Mouse (Mus musculus) liver, postnatal 0 days (tissue): ENCODE results near the gene Zswim3.

Experiments used
- CTCF ChIP-seq: sonication (generic); IDR thresholded peaks from 2 replicates; pipeline ENCODE4 v1.5.1; 2016; ENCODE audit warnings: antibody characterized with exemption, low read depth
- EP300 ChIP-seq: IDR thresholded peaks from 2 replicates; pipeline ENCODE4 v1.6.1; 2016; ENCODE audit warnings: antibody characterized with exemption, low read depth, mild to moderate bottlenecking

- peak; percentile 13; the same call in 1 of the 2 replicates for TF ChIP-seq CTCF
- TF ChIP-seq EP300 = no peak
Observed at GRCm38 (mm10) chr2:164834531-164834930, 29.6 kb downstream of the Zswim3 start.
